Mouse (Mus musculus): ENCODE results near the gene Actl10. TPM values are rescaled to one million over a fixed set of nuclear protein-coding genes. Genes with fewer than 3 reads are reported as not detected.

Gene Actl10
- polyA plus RNA-seq (2015; fragmentation: Nextera tagmentation; extraction: Ambion mirVana) = 0.20 and 0.22 TPM in 2 replicates

DNA sequence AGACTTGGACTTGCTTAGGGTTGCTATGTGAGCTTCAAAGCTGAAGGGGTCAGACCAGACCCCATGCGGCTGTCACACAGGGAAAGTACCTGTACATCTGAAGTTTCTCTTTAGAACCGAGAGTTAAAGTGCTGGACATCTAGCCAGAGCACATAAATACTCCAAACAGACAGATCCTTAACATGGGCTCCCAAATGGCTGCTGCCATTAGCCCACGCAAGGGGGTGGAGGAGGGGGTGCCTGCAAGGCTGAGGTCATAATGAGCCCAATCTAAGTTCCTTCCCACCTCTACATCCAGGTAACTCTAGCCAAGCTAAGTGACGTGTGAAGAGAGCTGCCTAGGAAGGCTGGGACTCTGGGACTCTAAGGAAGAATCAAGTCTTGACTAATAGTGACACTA lies at the start of gene Actl10:
TSS of gene Actl10 (plus strand) at position 301 of the 400 bp plus-strand sequence.
- Histone ChIP-seq H3K9ac (no peak within 1 kb of the TSS; the same call in 1 of the 2 replicates), H3K36me3 (no peaks in the 10 kb centered on the region), H3K4me3 (peak within 1 kb of the TSS; percentile 22; the same call in 1 of the 2 replicates), H3K4me1 (peaks cover 34% of the 10 kb centered on the region), H3K4me2 (peak within 1 kb of the TSS; percentile 54), H3K27me3 (peaks cover 25% of the 10 kb centered on the region), H3K27ac (no peak within 1 kb of the TSS), H3K9me3 (no peaks in the 10 kb centered on the region)
- 77% methylated on average over 4 of the region's 4 CpGs for WGBS
- ATAC-seq (ENCODE audit: borderline replicate concordance, extremely low read depth, low FRiP score, low TSS enrichment) = no peak

DNA sequence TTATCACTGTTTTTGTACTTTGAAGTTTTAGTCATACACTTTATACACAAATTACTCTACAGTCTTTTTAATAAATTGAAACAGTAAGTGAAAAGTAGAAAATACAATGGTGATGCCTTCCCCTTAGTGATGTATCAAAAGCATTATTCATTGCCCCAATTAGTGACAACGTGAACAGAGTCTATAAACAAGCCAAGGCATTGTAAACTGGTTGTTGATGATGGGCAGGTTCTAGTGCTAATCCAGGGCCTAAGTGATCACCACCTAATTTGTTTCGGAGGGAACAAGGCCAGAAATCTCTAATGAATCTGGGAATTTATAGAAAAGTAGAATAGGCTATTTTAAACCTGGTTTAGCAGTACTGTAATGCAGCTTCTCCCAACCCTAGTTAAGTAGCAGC lies 44.5 kb upstream of the Actl10 start:
- no peak overlapping the region for H3K27ac ChIP-seq
- no peak overlapping the region for H3K9ac ChIP-seq
- no peaks in the 10 kb centered on the region for H3K9me3 ChIP-seq
- H3K27me3 ChIP-seq = no peaks in the 10 kb centered on the region
- no peak for ATAC-seq (ENCODE audit: borderline replicate concordance, extremely low read depth, low FRiP score, low TSS enrichment)
- H3K4me2 ChIP-seq = no peak overlapping the region
- no peaks in the 10 kb centered on the region for H3K4me1 ChIP-seq
- no peak overlapping the region for H3K4me3 ChIP-seq
- peaks cover 22% of the 10 kb centered on the region for H3K36me3 ChIP-seq
- 80% methylated on average over 2 of the region's 2 CpGs for WGBS

DNA sequence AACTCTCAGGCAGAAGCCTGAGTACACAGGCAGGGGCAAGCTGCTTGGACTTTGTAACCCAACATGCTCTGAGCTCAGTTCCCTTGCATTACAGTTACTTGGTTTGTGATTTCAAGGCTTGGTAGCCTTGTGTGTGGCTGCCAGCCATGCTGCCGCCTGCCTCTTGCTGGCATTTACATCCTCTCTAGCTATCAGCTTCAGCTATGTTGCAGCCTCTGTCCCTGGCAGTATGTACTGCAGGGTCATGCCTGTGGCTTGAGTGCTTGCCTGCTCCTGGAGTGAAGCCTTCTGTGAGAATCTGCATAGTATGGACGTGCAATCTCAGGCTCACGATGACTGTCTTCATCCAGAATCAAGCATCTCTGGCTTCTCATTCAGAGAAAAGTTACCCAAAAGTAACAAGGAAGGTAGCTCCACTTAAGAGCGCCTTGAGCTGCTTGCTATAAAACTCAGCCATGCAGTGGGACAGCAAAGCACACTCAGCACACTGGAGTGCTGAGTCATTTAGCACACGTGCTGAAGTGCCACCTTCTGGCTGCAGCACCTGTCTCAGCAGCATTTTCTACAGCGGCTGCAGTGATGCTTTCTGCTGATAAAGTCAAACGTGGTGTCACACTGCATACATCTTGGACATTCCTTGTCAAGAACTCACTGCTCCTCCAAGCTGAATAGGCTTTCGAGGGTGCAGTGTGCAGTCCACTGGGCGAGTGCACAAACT lies 43.9 kb upstream of the Actl10 start:
- no peaks in the 10 kb centered on the region for H3K9me3 ChIP-seq
- H3K9ac ChIP-seq = no peak overlapping the region
- H3K4me2 ChIP-seq = no peak overlapping the region
- peak overlapping the region; percentile 15; the same call in 1 of the 2 replicates for H3K27ac ChIP-seq
- no peaks in the 10 kb centered on the region for H3K27me3 ChIP-seq
- H3K4me3 ChIP-seq = no peak overlapping the region
- WGBS = 55% methylated on average over 9 of the region's 9 CpGs
- no peaks in the 10 kb centered on the region for H3K4me1 ChIP-seq
- peaks cover 24% of the 10 kb centered on the region for H3K36me3 ChIP-seq
- no peak for ATAC-seq (ENCODE audit: borderline replicate concordance, extremely low read depth, low FRiP score, low TSS enrichment)

DNA sequence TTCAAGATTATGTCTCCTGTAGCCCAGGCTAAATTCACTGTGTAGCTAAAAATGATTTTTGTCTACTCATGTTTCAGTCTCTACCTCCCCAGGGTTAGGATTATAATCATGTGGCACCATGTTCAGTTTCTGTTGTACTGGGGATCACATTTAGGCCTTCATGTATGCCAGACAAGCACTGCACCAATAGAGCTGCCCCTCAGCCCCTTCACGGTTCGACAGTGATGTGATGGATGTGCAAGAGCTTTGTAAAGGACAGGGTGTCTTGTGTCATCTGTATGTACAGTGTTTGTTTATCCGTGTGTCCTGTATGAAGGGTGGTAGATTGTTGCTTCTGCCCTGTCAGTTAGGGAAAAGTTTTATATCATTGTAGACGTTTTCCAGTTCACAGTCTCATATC lies 43.1 kb upstream of the Actl10 start:
- 79% methylated on average over 4 of the region's 4 CpGs for WGBS
- ATAC-seq (ENCODE audit: borderline replicate concordance, extremely low read depth, low FRiP score, low TSS enrichment) = no peak
- H3K27me3 ChIP-seq = no peaks in the 10 kb centered on the region
- H3K9ac ChIP-seq = no peak overlapping the region
- H3K4me2 ChIP-seq = no peak overlapping the region
- no peak overlapping the region for H3K4me3 ChIP-seq
- H3K9me3 ChIP-seq = no peaks in the 10 kb centered on the region
- peaks cover 28% of the 10 kb centered on the region for H3K36me3 ChIP-seq
- H3K27ac ChIP-seq = no peak overlapping the region
- H3K4me1 ChIP-seq = no peaks in the 10 kb centered on the region

DNA sequence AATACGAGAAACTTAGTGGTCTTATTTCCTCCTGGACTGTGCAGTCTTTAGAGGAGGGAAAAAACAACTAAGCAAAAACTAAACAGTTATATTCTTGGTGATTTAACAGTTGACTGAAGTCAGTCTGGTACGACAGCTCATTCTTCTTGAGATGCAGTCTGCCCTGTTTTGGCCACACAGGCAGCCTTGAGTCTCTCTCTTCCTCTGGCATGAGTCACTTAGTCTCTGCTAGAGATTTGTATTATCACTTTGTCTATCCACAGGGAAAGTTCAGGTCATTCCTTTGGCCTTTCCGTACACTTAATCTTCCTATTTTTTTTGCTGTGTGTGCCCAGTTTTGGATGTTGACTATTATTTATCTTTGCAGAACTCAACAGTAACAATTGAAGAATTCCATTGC lies 41.4 kb upstream of the Actl10 start:
- Histone ChIP-seq H3K4me2 (no peak overlapping the region), H3K27ac (no peak overlapping the region), H3K9ac (no peak overlapping the region), H3K36me3 (peaks cover 24% of the 10 kb centered on the region), H3K4me1 (no peaks in the 10 kb centered on the region), H3K27me3 (no peaks in the 10 kb centered on the region), H3K4me3 (no peak overlapping the region), H3K9me3 (no peaks in the 10 kb centered on the region)
- ATAC-seq (ENCODE audit: borderline replicate concordance, extremely low read depth, low FRiP score, low TSS enrichment) = no peak
- WGBS = 90% methylated on average over 3 of the region's 3 CpGs

DNA sequence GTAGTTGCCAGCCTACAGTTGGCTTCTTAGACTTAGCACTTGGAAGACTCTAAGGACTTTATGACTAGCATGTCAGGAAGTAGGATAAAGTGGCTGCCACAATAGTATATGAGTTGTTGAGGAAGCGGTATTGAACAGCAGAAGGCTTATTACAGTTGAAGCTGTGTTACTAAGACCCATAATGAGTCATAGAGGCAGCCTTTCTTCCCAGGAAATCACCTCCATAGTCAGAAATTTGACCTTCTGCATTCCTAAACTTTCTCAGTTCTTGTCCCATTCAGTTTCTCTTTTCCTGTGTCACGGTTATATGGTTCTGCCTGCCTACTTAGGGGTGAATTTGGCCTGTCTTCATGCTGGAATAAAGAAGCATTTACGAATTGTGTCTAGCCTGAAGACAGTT lies 34.6 kb upstream of the Actl10 start:
- H3K36me3 ChIP-seq = peaks cover 18% of the 10 kb centered on the region
- 75% methylated on average over 3 of the region's 3 CpGs for WGBS
- ATAC-seq (ENCODE audit: borderline replicate concordance, extremely low read depth, low FRiP score, low TSS enrichment) = no peak

DNA sequence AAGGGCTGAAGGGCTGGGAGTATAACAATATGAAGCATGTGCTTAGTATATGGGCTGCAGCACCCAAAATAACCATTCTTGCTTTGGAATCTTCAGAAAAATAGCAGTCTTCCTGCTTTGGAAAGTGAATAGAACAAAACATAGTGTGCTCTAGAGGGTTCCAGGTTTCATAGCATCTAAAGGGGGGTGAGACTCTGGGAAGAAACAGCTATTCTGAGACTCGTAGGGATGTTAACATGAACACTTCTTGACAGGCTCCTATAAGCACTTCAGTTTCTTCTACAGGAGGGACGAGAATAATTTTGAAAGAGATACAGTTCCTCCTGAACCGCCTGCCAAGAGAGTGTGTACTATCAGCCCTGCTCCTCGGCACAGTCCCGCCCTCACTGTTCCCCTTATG lies 34.2 kb upstream of the Actl10 start:
- 85% methylated on average over 5 of the region's 5 CpGs for WGBS
- Histone ChIP-seq H3K27ac (no peak overlapping the region), H3K9ac (no peak overlapping the region), H3K4me2 (no peak overlapping the region), H3K9me3 (no peaks in the 10 kb centered on the region), H3K4me1 (no peaks in the 10 kb centered on the region), H3K4me3 (no peak overlapping the region), H3K27me3 (no peaks in the 10 kb centered on the region), H3K36me3 (peaks cover 21% of the 10 kb centered on the region)
- no peak for ATAC-seq (ENCODE audit: borderline replicate concordance, extremely low read depth, low FRiP score, low TSS enrichment)

More for the DNA sequence above, 34.6 kb upstream of the Actl10 start:
- Histone ChIP-seq H3K27ac (no peak overlapping the region), H3K4me3 (no peak overlapping the region), H3K9me3 (no peaks in the 10 kb centered on the region), H3K9ac (no peak overlapping the region), H3K4me2 (no peak overlapping the region), H3K27me3 (no peaks in the 10 kb centered on the region), H3K4me1 (no peaks in the 10 kb centered on the region)

DNA sequence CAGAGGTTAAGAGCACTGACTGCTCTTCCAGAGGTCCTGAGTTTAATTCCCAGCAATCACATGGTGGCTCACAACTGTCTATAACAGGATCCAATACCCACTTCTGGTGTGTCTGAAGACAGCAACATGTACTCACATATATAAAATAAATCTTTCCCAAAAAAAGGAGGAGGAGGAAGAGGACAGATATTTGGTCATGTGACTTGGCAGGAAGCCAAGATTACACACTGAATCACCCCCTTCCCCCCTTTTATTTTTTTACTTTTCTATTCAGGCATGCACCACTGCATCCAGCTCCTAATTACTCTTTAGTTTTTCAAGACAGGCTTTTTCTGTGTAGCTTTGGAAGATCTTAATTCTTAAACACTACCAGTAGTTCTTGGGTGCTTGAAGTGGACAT lies 30.1 kb upstream of the Actl10 start:
- no peaks in the 10 kb centered on the region for H3K4me1 ChIP-seq
- H3K9me3 ChIP-seq = no peaks in the 10 kb centered on the region
- no peak overlapping the region for H3K9ac ChIP-seq
- H3K36me3 ChIP-seq = peaks cover 45% of the 10 kb centered on the region
- H3K4me2 ChIP-seq = no peak overlapping the region
- H3K27ac ChIP-seq = no peak overlapping the region
- ATAC-seq (ENCODE audit: borderline replicate concordance, extremely low read depth, low FRiP score, low TSS enrichment) = no peak
- no peaks in the 10 kb centered on the region for H3K27me3 ChIP-seq
- H3K4me3 ChIP-seq = no peak overlapping the region

DNA sequence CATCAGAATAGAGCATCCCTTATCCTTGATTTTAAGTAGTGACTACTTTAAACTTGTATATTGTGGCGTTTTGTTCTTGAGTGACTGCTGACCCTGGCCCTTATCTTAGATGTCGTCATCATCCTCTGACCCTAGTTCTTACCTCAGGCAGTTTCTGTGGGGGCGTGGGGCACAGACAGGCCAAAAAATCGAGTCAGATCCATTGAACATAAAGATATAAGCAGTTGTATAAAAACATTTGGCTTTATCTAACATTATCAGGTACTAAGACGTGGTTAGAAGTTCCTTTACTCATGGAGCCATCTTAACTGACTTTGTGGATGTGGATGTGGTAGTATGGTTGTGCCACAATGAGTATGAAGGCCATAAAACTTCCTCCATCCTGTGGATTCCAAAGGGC lies 29.2 kb upstream of the Actl10 start:
- no peak overlapping the region for H3K4me2 ChIP-seq
- ATAC-seq (ENCODE audit: borderline replicate concordance, extremely low read depth, low FRiP score, low TSS enrichment) = no peak
- peaks cover 45% of the 10 kb centered on the region for H3K36me3 ChIP-seq

DNA sequence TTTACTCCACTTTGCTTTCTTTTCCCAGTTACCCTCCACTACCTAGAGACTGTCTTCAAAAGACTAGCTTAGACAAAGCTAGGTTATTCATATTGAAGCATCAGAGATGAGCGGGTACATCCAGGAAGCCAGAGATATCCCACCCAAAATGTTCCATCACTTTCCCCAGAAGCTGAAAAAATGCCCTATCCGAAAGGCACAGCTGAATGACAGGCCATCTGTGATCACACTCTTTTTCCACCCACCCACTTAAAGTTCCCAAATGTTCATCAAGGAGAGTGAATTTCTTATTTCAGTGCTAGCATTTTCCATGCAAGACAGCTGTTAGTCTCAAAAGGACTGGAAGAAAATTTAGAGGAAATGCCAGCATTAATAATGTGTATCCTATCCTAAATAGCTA lies 26.3 kb upstream of the Actl10 start:
- no peaks in the 10 kb centered on the region for H3K27me3 ChIP-seq
- no peak overlapping the region for H3K4me2 ChIP-seq
- no peak overlapping the region for H3K27ac ChIP-seq
- WGBS = 91% methylated on average over 2 of the region's 2 CpGs
- H3K4me1 ChIP-seq = no peaks in the 10 kb centered on the region
- H3K9me3 ChIP-seq = no peaks in the 10 kb centered on the region
- no peak for ATAC-seq (ENCODE audit: borderline replicate concordance, extremely low read depth, low FRiP score, low TSS enrichment)
- peaks cover 50% of the 10 kb centered on the region for H3K36me3 ChIP-seq
- H3K4me3 ChIP-seq = no peak overlapping the region
- H3K9ac ChIP-seq = no peak overlapping the region

More for the DNA sequence above, 29.2 kb upstream of the Actl10 start:
- Histone ChIP-seq H3K4me3 (no peak overlapping the region), H3K9ac (no peak overlapping the region), H3K4me1 (no peaks in the 10 kb centered on the region), H3K27me3 (no peaks in the 10 kb centered on the region), H3K27ac (no peak overlapping the region), H3K9me3 (no peaks in the 10 kb centered on the region)
- WGBS = 89% methylated on average over 5 of the region's 5 CpGs

DNA sequence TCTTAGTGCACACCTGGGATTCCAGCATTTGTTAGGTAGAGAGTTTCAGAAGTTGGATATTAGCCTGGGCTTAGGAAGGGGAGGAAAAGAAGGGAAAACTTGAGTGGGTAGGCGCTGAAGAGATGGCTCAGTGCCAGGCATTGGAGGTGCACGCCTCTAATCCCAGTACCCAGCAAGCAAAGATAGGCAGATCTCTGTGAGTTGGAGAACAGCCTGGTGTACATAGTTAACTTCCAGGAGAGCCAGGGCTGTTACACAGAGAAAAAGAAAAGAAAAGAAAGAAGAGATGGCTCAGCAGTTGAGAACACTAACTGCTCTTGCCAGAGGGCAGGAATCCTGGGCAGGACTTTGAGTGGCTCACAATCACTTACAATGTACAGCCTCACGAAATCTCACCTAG lies 25.0 kb upstream of the Actl10 start:
- peaks cover 60% of the 10 kb centered on the region for H3K36me3 ChIP-seq
- H3K9me3 ChIP-seq = no peaks in the 10 kb centered on the region
- H3K4me1 ChIP-seq = no peaks in the 10 kb centered on the region
- H3K9ac ChIP-seq = no peak overlapping the region
- H3K27me3 ChIP-seq = no peaks in the 10 kb centered on the region
- no peak overlapping the region for H3K4me3 ChIP-seq
- WGBS = 53% methylated on average over 3 of the region's 3 CpGs
- 0 out of 2 replicates have a peak, but pooled peaks have one; percentile 31 for ATAC-seq (ENCODE audit: borderline replicate concordance, extremely low read depth, low FRiP score, low TSS enrichment)
- H3K4me2 ChIP-seq = no peak overlapping the region
- H3K27ac ChIP-seq = peak overlapping the region; percentile 64

DNA sequence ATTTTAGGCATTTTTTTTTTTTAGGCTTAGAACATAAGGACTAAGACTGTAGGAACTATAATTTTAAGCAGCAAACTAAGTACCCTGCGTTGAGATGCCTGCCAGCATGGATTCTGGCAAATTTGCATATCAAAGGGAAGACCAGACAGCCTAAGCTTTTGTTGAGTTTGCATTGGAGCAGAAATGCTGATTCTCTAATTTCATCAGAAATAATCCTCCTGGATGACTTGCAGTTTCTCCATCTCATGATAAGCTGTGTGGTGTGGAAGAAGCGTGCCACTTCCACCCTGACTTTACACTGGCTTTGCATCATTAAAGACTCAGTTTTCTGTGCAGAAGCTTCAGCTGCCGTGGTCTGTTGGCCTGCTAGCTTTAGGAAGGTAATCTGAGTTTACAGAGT lies 18.7 kb upstream of the Actl10 start:
- Histone ChIP-seq H3K9me3 (no peaks in the 10 kb centered on the region), H3K27ac (no peak overlapping the region), H3K4me3 (no peak overlapping the region), H3K36me3 (peaks cover 63% of the 10 kb centered on the region), H3K4me2 (no peak overlapping the region), H3K4me1 (no peaks in the 10 kb centered on the region), H3K27me3 (no peaks in the 10 kb centered on the region), H3K9ac (no peak overlapping the region)
- WGBS = 71% methylated on average over 3 of the region's 3 CpGs
- ATAC-seq (ENCODE audit: borderline replicate concordance, extremely low read depth, low FRiP score, low TSS enrichment) = no peak

Measured in lung, embryonic 15.5 days (tissue).